Mouse (Mus musculus) cortical plate, adult 2 months (tissue): ENCODE data around the gene Chst15.

Source experiments
- CTCF ChIP-seq: fragments of 200-500 bp; IDR thresholded peaks from 2 replicates; pipeline ENCODE4 v1.5.1; 2011; ENCODE audit warnings: mild to moderate bottlenecking, control low read depth, low read length; ENCODE audit not compliant: insufficient read depth; ENCODE audit errors: extremely low read depth
- POLR2A ChIP-seq: fragments of 200-500 bp; IDR thresholded peaks from 2 replicates; pipeline ENCODE4 v1.6.1; 2011; ENCODE audit warnings: mild to moderate bottlenecking, low read length, control low read depth; ENCODE audit not compliant: insufficient read depth; ENCODE audit errors: extremely low read depth

DNA sequence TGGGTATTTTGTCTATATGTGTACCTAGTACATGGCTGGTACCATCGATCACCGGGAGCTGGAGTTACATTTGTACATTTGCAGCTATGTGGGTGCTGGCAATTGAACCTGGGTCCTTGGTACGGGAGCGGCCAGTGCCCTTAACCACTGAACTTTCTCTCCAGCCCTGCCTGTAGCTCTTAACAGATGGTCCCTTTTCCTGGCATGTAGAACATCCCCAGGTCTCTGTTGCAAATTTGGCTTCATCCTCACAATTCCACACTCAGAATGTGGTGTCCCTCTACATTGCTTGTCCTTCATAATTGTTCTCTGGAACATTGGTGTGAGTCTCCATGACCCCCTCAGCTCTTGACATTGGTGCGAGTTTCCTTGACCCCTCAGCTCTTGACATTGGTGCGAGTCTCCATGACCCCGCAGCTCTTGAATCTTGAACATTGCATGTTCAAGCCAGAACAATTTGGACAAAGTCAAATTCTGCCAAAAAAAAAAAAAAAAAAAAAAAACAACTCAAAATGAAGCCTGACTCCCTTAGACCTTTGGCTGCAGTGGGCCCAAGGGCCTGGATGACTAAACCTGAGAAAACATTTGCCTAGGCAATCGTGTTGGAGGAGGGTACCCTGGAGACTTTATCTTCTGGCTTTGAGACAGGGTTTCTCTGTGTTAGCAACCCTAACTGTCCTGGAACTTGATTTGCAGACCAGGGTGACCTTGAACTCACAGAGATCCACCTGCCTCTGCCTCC is 10.2 kb downstream of the Chst15 start:
- no peak for TF ChIP-seq POLR2A
- no peak for TF ChIP-seq CTCF
